Mouse (Mus musculus) kidney, embryonic 15.5 days (tissue): ENCODE data around the gene Gdf10. TPM values are rescaled to one million over a fixed set of nuclear protein-coding genes. Genes with fewer than 3 reads are reported as not detected.

ENCODE experiments used
- ATAC-seq: fragments of 200-750 bp; cut with Nextera tagmentation; replicated peaks from 2 replicates; pipeline ENCODE4 v1.8.0; 2017; ENCODE audit warnings: moderate TSS enrichment; ENCODE audit not compliant: low FRiP score
- H3K27ac ChIP-seq: fragments of 300-500 bp; sonication (generic); 2 replicates; pipeline ENCODE4 v1.5.1; 2015; ENCODE audit warnings: mild to moderate bottlenecking, inconsistent platforms
- H3K27me3 ChIP-seq: fragments of 300-500 bp; sonication (generic); 2 replicates; pipeline ENCODE4 v1.6.1; 2015; ENCODE audit warnings: inconsistent platforms
- H3K36me3 ChIP-seq: fragments of 300-500 bp; sonication (generic); 2 replicates; pipeline ENCODE4 v1.6.1; 2015; ENCODE audit warnings: inconsistent platforms
- H3K4me1 ChIP-seq: fragments of 300-500 bp; sonication (generic); 2 replicates; pipeline ENCODE4 v1.6.1; 2015; ENCODE audit warnings: inconsistent platforms
- H3K4me2 ChIP-seq: fragments of 300-500 bp; sonication (generic); 2 replicates; pipeline ENCODE4 v1.6.1; 2015; ENCODE audit warnings: moderate library complexity, mild to moderate bottlenecking, inconsistent platforms
- H3K4me3 ChIP-seq: fragments of 300-500 bp; sonication (generic); replicated peaks from 2 replicates; pipeline ENCODE4 v1.5.1; 2015; ENCODE audit warnings: mild to moderate bottlenecking, inconsistent platforms
- H3K9ac ChIP-seq: fragments of 300-500 bp; sonication (generic); 2 replicates; pipeline ENCODE4 v1.6.1; 2015; ENCODE audit warnings: mild to moderate bottlenecking, inconsistent platforms
- H3K9me3 ChIP-seq: fragments of 300-500 bp; sonication (generic); replicated peaks from 2 replicates; pipeline ENCODE4 v1.6.1; 2016; ENCODE audit warnings: inconsistent platforms
- WGBS: fragments of 180-500 bp; shearing (Covaris S2); methylation state at CpG from one replicate; pipeline ENCODE4 v1.1.7; 2015; ENCODE audit warnings: mixed read lengths; 5-methylcytosine and 5-hydroxymethylcytosine counted together
- polyA plus RNA-seq: library from polyadenylated mRNA; unstranded; fragments of >200 nt; fragmentation: Nextera tagmentation; extraction: Ambion mirVana; gene quantifications from 2 replicates; pipeline ENCODE4 v1.2.1, GENCODE M21; 2015

Gdf10 gene
- 2.9 and 5.9 TPM in 2 replicates for polyA plus RNA-seq

DNA sequence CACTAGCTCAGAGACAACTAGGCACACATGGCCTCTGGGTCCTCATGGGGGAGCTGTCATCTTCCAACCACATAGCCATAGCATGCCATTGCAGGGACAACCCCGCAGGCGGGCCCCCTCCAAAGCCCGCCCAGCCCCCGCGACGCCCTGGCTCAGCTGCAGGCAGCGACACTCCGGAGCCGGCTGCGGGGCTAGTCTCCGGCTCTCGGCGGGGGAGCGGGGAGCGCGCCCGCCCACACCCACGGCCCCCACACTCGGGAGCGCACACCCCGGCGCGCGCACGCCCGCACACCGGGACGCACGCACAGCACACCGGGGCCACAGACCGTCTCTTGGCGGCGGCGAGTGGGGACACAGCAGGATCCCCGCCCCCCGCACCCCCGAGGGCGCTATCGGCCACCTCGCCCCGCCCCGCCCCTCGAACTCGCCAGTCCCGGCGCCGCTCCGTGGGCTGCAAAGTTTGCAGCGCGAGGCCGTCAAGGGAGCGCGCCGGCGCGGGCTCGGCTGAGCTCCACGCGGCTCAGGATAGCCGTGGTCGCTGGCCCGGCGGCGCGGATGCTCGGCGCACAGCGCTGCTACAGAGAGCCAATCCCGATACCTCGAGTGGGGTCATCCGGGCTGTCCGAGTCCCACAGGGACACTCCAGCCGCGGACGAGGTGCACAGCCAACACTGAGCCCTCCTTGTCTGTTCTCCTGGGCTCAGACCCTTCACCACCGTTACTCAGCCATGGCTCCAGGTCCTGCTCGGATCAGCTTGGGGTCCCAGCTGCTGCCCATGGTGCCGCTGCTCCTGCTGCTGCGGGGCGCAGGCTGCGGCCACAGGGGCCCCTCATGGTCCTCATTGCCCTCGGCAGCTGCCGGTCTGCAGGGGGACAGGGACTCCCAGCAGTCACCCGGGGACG, at the start of gene Gdf10:
TSS of gene Gdf10 (plus strand) at position 420 of the 903 bp plus-strand sequence.
- Histone ChIP-seq H3K9me3 (no peaks in the 10 kb centered on the region), H3K9ac (peak within 1 kb of the TSS; percentile 41), H3K4me1 (peaks cover 11% of the 10 kb centered on the region), H3K27ac (no peak within 1 kb of the TSS), H3K4me3 (peak within 1 kb of the TSS; percentile 60), H3K27me3 (peaks cover 95% of the 10 kb centered on the region), H3K36me3 (no peaks in the 10 kb centered on the region), H3K4me2 (peak within 1 kb of the TSS; percentile 98)
- WGBS = under 1% methylated on average over 76 of the region's 85 CpGs
- ATAC-seq = peak; percentile 83

DNA sequence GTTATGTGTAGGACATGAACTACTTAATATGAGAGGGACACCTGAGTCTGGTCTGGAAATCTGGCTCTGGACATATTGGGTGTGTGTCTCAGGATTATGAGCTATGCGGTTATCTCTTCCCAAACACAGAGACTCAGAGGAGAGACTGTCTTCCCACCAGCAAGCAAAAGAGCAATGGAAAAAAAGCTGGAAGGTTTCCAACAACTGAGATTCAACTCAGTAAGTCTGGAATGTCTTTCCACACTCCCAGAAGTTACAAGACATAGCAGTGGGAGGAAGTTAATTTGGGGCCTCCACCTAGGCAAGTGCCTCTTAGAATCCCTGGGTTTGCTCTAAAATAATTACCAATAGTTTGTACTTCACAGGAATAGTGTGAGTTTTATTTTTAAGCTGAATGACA, 44.6 kb upstream of the Gdf10 start:
- H3K4me1 ChIP-seq = no peaks in the 10 kb centered on the region
- H3K27ac ChIP-seq = no peak overlapping the region

DNA sequence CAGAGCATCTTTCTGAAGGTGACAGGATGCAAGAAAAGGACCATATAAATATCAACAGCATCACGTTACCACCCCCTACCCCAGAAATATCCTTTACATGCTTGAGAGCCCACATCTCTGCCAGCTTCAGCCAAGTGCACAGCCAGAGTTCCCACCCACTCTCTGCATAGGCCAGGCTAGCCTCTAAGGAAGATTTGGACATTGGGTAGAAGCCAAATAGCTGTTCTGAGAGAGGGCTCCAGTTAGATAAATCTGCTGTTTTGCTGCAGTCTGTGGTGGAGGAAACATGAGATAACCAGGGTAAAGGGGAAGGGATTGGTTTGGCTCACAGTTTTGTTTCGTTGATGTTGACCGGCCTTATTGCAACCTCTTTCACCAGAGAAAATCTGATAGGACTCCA, 43.2 kb upstream of the Gdf10 start:
- no peaks in the 10 kb centered on the region for H3K27me3 ChIP-seq
- H3K9me3 ChIP-seq = no peaks in the 10 kb centered on the region
- no peak overlapping the region for H3K9ac ChIP-seq
- WGBS = 57% methylated on average over 3 of the region's 3 CpGs
- H3K4me1 ChIP-seq = no peaks in the 10 kb centered on the region
- H3K36me3 ChIP-seq = no peaks in the 10 kb centered on the region
- no peak overlapping the region for H3K4me2 ChIP-seq
- no peak overlapping the region for H3K4me3 ChIP-seq
- no peak overlapping the region for H3K27ac ChIP-seq
- no peak for ATAC-seq

More for the DNA sequence above, 44.6 kb upstream of the Gdf10 start:
- WGBS = 89% methylated on average over 1 of the region's 1 CpGs
- Histone ChIP-seq H3K4me2 (no peak overlapping the region), H3K9ac (no peak overlapping the region), H3K36me3 (no peaks in the 10 kb centered on the region), H3K27me3 (no peaks in the 10 kb centered on the region), H3K9me3 (no peaks in the 10 kb centered on the region), H3K4me3 (no peak overlapping the region)
- ATAC-seq = no peak

DNA sequence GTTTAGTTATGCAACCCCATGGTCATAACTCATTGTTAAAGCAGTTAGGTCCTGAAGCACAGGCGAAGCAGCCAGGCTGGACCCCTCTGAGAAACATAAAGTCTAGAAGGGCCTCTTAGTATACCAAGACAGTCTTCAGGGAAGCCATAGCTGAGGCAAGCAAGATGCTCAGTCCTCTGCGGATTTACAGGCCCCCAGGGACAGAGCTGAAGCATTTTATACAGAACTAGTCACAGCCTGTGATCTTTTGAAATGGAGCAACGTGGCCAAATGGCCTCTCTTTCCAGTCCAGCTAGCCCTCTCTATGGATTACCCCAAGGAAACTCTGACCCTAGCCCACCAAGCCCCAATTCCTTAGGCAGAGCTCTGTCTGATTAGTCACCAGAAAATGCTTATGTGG, 41.9 kb upstream of the Gdf10 start:
- Histone ChIP-seq H3K9me3 (no peaks in the 10 kb centered on the region), H3K36me3 (no peaks in the 10 kb centered on the region)

DNA sequence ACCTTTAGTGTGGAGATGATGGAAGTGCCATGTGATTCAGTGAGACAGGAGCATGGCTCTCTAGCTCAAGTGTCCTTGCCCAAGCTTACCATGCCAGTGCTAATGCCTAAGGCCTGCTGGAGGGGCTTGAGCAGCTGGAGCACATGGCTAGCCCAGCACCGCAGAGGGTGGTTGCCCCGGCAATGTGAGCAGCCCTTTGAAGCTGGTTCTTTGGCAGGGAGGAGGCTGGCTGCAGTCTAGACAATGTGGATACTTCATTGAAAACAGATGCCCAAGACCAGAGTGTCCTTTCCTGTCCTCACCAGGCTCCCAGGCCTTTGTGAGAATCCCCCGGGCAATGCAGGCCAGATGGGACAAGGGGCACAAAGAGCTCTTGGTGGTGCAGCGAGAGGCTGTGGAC, 40.3 kb upstream of the Gdf10 start:
- H3K4me1 ChIP-seq = no peaks in the 10 kb centered on the region
- 81% methylated on average over 4 of the region's 4 CpGs for WGBS
- no peaks in the 10 kb centered on the region for H3K27me3 ChIP-seq
- H3K9ac ChIP-seq = no peak overlapping the region
- no peak overlapping the region for H3K4me2 ChIP-seq
- H3K27ac ChIP-seq = no peak overlapping the region
- no peak for ATAC-seq
- no peaks in the 10 kb centered on the region for H3K36me3 ChIP-seq
- no peaks in the 10 kb centered on the region for H3K9me3 ChIP-seq
- no peak overlapping the region for H3K4me3 ChIP-seq

More for the DNA sequence above, 41.9 kb upstream of the Gdf10 start:
- Histone ChIP-seq H3K9ac (no peak overlapping the region), H3K4me2 (no peak overlapping the region), H3K4me1 (no peaks in the 10 kb centered on the region), H3K4me3 (no peak overlapping the region), H3K27ac (no peak overlapping the region), H3K27me3 (no peaks in the 10 kb centered on the region)
- ATAC-seq = no peak
- 44% methylated on average over 3 of the region's 3 CpGs for WGBS

DNA sequence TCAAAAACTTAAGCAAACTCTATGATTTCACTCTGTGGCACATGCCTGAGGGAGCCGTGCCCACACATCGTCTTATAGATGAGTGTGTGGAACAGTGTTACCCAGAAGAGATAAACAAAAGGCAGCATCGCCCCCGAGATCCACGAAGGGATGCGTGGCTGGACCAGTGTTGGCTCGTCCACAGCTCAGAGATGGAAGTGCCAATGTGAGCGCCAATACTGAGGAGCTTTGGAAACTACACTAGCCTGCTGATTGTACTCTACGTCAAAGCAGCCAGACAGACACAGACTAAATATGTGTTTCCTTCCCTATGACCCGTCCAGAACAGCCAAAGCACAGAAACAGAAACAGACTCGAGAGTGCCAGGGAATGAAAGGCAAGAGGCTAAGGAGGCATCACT, 37.9 kb upstream of the Gdf10 start:
- ATAC-seq = no peak
- Histone ChIP-seq H3K4me3 (no peak overlapping the region), H3K27ac (no peak overlapping the region), H3K36me3 (no peaks in the 10 kb centered on the region), H3K27me3 (no peaks in the 10 kb centered on the region), H3K4me1 (no peaks in the 10 kb centered on the region), H3K9me3 (no peaks in the 10 kb centered on the region), H3K4me2 (no peak overlapping the region), H3K9ac (no peak overlapping the region)
- WGBS = 83% methylated on average over 11 of the region's 11 CpGs

DNA sequence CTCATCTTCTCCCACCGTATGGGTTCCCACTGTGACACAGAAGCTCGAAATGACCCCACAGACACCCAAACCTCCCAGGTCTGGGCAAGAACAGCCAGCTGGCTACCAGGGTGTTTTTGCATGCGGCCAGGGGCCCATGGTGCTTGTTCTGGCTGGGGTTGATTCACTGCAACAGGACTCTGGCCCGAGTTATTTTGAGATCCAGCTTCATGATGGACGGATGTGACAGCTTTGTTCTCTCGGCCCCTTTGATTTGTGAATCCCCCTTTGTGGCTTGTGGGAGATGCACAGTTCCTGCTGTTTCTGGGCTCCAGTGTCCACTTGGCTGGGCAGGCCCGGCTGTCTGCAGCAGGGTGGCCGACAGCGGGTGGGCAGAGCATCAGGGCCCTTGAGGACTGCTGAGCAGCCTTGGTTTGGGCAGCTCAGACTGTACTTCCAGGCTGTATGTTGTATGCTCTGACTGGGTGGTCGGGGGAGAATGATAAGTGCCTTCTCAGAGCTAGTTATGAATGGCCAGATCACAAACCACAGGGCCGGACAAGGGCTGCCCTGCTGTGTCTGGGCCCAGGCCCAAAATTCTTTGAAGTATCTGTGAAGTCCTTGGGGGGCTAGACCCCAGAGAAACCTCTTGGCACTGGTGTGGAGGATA, 34.9 kb upstream of the Gdf10 start:
- no peak overlapping the region for H3K4me2 ChIP-seq
- H3K9ac ChIP-seq = no peak overlapping the region
- H3K27ac ChIP-seq = no peak overlapping the region
- 80% methylated on average over 11 of the region's 11 CpGs for WGBS
- no peaks in the 10 kb centered on the region for H3K4me1 ChIP-seq
- H3K9me3 ChIP-seq = no peaks in the 10 kb centered on the region
- ATAC-seq = no peak
- no peak overlapping the region for H3K4me3 ChIP-seq
- H3K36me3 ChIP-seq = no peaks in the 10 kb centered on the region
- no peaks in the 10 kb centered on the region for H3K27me3 ChIP-seq

DNA sequence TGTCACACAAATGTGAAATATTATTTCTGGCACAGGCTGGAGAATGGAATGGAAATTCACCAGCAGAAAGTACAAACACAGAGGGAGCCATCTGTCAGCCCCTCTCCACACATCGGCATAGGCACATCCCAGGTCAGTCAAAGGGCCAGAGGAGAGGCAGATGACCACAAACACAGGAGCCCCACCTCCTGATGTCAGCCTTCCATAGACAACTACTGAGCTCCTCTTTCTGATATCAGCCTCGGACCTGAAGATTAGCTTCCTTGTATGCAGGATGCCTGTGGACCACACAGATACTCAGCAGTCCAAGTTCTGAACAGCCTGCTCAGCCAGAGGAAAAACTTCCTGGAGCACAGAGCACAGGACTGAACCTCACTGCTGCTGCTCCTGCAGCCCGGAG, 33.4 kb upstream of the Gdf10 start:
- Histone ChIP-seq H3K27me3 (peaks cover 4% of the 10 kb centered on the region; the same call in 1 of the 2 replicates), H3K4me2 (no peak overlapping the region), H3K36me3 (no peaks in the 10 kb centered on the region), H3K4me1 (no peaks in the 10 kb centered on the region), H3K27ac (no peak overlapping the region), H3K9me3 (no peaks in the 10 kb centered on the region), H3K4me3 (no peak overlapping the region), H3K9ac (no peak overlapping the region)
- ATAC-seq = no peak
- WGBS = 66% methylated on average over 3 of the region's 3 CpGs

DNA sequence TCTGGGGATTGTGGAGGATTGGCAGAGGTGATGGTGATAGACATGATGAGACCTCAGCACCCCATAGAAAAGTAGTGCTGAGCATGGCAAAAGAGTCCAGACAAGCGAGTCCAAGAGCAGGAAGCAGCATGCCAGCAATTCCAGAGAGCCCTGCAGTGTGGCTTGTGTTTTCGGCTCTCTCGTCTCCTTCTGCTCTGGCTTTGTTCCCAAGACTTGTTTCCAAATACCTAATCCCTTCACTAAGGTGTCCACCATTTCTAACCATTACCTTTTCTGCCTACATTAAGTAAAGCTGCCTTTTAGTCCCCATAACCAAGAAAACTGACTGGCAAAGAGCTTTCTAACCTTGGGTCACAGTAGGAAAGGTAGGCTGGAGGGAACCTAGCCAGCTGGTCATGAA, 31.9 kb upstream of the Gdf10 start:
- WGBS = 80% methylated on average over 3 of the region's 3 CpGs
- H3K27ac ChIP-seq = no peak overlapping the region
- peaks cover 6% of the 10 kb centered on the region; the same call in 1 of the 2 replicates for H3K27me3 ChIP-seq
- H3K4me2 ChIP-seq = no peak overlapping the region
- H3K4me1 ChIP-seq = peaks cover 1% of the 10 kb centered on the region
- ATAC-seq = no peak
- no peak overlapping the region for H3K4me3 ChIP-seq
- no peaks in the 10 kb centered on the region for H3K9me3 ChIP-seq
- H3K36me3 ChIP-seq = no peaks in the 10 kb centered on the region
- no peak overlapping the region for H3K9ac ChIP-seq

DNA sequence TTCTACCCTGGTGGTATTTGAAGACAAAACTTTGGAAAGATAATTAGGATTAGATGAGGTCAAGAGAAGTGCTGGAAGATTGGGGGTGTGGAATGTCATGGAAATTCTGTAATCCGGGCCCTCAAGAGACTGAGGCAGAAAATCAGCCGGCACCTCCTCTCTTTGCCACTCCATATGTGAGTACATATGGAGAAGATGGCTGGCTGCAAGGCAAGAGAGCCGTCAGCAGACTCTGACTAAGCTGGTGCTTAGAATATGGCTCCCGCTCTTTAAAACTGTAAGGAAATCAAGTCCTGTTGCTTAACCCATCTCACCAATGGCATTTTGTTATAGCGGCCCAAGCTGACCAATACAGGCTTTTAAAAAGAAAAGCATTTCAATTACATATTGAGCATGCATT, 27.6 kb upstream of the Gdf10 start:
- Histone ChIP-seq H3K36me3 (no peaks in the 10 kb centered on the region), H3K27me3 (peaks cover 11% of the 10 kb centered on the region; the same call in 1 of the 2 replicates), H3K4me3 (no peak overlapping the region), H3K4me1 (peaks cover 8% of the 10 kb centered on the region), H3K9me3 (no peaks in the 10 kb centered on the region), H3K9ac (no peak overlapping the region), H3K27ac (no peak overlapping the region), H3K4me2 (no peak overlapping the region)
- no peak for ATAC-seq
- 92% methylated on average over 5 of the region's 5 CpGs for WGBS

DNA sequence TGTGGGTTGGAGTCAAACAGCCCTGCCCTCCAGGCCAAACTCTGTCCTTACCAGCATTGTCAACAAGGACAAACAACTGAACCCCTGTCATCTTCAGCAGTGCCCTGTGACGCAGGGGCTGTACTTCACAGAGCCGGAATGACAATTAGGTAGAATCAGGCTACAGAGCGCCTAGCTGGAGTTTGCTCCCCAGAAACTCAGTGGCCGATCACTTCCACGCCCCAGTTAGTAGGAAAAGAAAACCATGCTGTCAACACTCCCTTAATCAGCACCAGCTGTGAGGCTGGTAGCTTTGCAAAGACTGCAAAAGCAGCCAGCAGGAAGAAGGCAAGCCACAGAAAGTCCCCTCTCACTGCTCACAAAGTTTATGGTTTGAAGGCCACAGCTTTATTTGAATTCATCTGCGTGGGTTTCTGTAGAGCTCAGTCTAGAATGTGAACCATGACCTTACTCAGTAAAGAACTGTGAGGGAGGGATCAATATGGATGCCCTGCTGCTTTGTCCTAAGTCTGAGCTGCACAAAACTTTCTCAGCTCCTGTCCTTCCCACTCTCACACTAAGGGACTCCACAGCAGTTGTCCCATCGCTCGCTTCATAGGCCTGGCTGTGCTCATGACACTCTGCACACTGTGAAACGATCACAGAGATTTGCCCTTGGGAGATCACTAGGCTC, 26.6 kb upstream of the Gdf10 start:
- ATAC-seq = no peak; the same call in 1 of the 2 replicates
- 33% methylated on average over 9 of the region's 9 CpGs for WGBS

DNA sequence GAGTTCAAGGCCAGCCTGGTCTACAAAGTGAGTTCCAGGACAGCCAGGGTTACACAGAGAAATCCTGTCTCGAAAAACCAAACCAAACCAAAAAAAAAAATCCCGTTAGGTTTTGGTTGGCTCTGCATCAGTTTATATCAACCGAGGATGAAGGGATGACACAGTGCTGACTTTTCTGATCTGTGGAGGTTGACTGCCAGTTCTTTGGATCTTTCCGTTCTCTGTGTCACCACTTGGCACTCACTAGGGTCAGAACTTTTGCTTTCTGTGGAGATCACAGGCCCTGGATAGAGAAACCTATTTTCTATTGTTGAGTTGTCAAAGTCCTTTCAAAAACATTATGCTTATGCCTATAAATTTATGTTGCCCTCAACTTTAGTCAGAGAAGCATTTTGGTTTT, 20.6 kb upstream of the Gdf10 start:
- Histone ChIP-seq H3K9ac (no peak overlapping the region), H3K9me3 (no peaks in the 10 kb centered on the region), H3K27ac (no peak overlapping the region), H3K4me3 (no peak overlapping the region), H3K4me1 (no peaks in the 10 kb centered on the region), H3K36me3 (no peaks in the 10 kb centered on the region), H3K27me3 (peaks cover 8% of the 10 kb centered on the region; the same call in 1 of the 2 replicates), H3K4me2 (no peak overlapping the region)
- 92% methylated on average over 4 of the region's 4 CpGs for WGBS
- no peak for ATAC-seq

More for the DNA sequence above, 26.6 kb upstream of the Gdf10 start:
- Histone ChIP-seq H3K36me3 (no peaks in the 10 kb centered on the region), H3K27ac (peak overlapping the region; percentile 9; the same call in 1 of the 2 replicates), H3K4me3 (no peak overlapping the region), H3K9ac (no peak overlapping the region), H3K9me3 (no peaks in the 10 kb centered on the region), H3K27me3 (peaks cover 11% of the 10 kb centered on the region; the same call in 1 of the 2 replicates), H3K4me1 (peaks cover 8% of the 10 kb centered on the region), H3K4me2 (no peak overlapping the region)
